8 mouse cellular contexts compared by ENCODE assay signal in genomic region chr1:157554686-157555530, GRCm38 (mm10). TPM values are rescaled to one million over a fixed set of nuclear protein-coding genes. Genes with fewer than 3 reads are reported as not detected.
DNase-seq lines count a peak whose midpoint lies in the region; ATAC-seq and TF ChIP-seq lines count a peak whose summit lies in the region.

No protein-coding gene starts in this region.

- H3K27me3 ChIP-seq in cerebellum, adult 2 months (ENCODE audit: control insufficient read depth, insufficient read depth, low read length): no peaks in the 10 kb centered on the region
- no peaks in the 10 kb centered on the region for H3K27me3 ChIP-seq in spleen, adult 2 months (ENCODE audit: control insufficient read depth, insufficient read depth, low read length)
- 0 out of 2 replicates have a peak, but pooled peaks cover 2% of the 10 kb centered on the region for H3K27me3 ChIP-seq in limb, embryonic 11.5 days (ENCODE audit: control insufficient read depth, insufficient read depth, low read length)
- no peaks in the 10 kb centered on the region for H3K27me3 ChIP-seq in splenic B cell, adult 2 months (ENCODE audit: control insufficient read depth, insufficient read depth, low read length, poor library complexity, severe bottlenecking)

- H3K4me2 ChIP-seq in limb, embryonic 11.5 days (ENCODE audit: low read depth, severe bottlenecking): peak overlapping the region; percentile 38; the same call in 1 of the 2 replicates

- DNase-seq in cerebellum, adult 2 months: peak; percentile 19 to 31
- no peak for DNase-seq in cerebellum, postnatal 4 days (ENCODE audit: low spot score in 2 of 2)
- no peak for DNase-seq in spleen, adult 2 months (ENCODE audit: low read depth in 1 of 2, low spot score in 2 of 2)
- DNase-seq in spleen, adult 12 weeks (ENCODE audit: low spot score): no peak
- DNase-seq in limb, embryonic 11.5 days (ENCODE audit: low spot score): no peak
- peak; percentile 24 for DNase-seq in splenic B cell, adult 2 months (ENCODE audit: low read depth, low spot score)
- no peak for DNase-seq in urinary bladder, postnatal 4 days (ENCODE audit: low spot score in 2 of 2)
- no peak for DNase-seq in layer of hippocampus, postnatal 14 days (ENCODE audit: low spot score in 2 of 2)

- H3K4me1 ChIP-seq in cerebellum, adult 2 months (ENCODE audit: control insufficient read depth, insufficient read depth, low read length): peaks cover 25% of the 10 kb centered on the region
- peaks cover 11% of the 10 kb centered on the region; the same call in 1 of the 2 replicates for H3K4me1 ChIP-seq in spleen, adult 2 months (ENCODE audit: control insufficient read depth, insufficient read depth, insufficient read length)
- 0 out of 2 replicates have a peak, but pooled peaks cover 7% of the 10 kb centered on the region for H3K4me1 ChIP-seq in limb, embryonic 11.5 days (ENCODE audit: control insufficient read depth, insufficient read depth, low read length)

- H3K36me3 ChIP-seq in spleen, adult 2 months (ENCODE audit: control insufficient read depth, insufficient read depth, low read length): no peaks in the 10 kb centered on the region
- no peaks in the 10 kb centered on the region for H3K36me3 ChIP-seq in limb, embryonic 11.5 days (ENCODE audit: control insufficient read depth, insufficient read depth, low read length)
- H3K36me3 ChIP-seq in splenic B cell, adult 2 months (ENCODE audit: control insufficient read depth, insufficient read depth, low read length, poor library complexity, severe bottlenecking): no peaks in the 10 kb centered on the region

- no peak overlapping the region for H3K9ac ChIP-seq in limb, embryonic 11.5 days (ENCODE audit: low read length)

- 43% methylated on average over 27 of the region's 27 CpGs for WGBS in cerebellum, adult 2 months
- 25% methylated on average over 27 of the region's 27 CpGs for WGBS in spleen, adult 2 months
- 22% methylated on average over 27 of the region's 27 CpGs for WGBS in limb, embryonic 11.5 days

- ATAC-seq in limb, embryonic 11.5 days (ENCODE audit: insufficient number of reproducible peaks, low FRiP score, low TSS enrichment, low read depth): no peak

- TF ChIP-seq POLR2A in cerebellum, adult 2 months (IDR thresholded peaks at IDR 0.05; ENCODE audit: borderline replicate concordance, insufficient read depth, low read length): no peak
- no peak for TF ChIP-seq POLR2A in spleen, adult 2 months (IDR thresholded peaks at IDR 0.05; ENCODE audit: low read depth, low read length)

- TF ChIP-seq CTCF in cerebellum, adult 2 months (IDR thresholded peaks at IDR 0.05; ENCODE audit: borderline replicate concordance, insufficient read depth, low read depth, low read length): no peak
- no peak for TF ChIP-seq CTCF in spleen, adult 2 months (IDR thresholded peaks at IDR 0.05; ENCODE audit: extremely low read depth, insufficient read depth, insufficient read length, insufficient replicate concordance)

- H3K4me3 ChIP-seq in cerebellum, adult 2 months (replicated peaks; ENCODE audit: insufficient read depth, low read depth, low read length): peak overlapping the region; percentile 5
- H3K4me3 ChIP-seq in spleen, adult 2 months (ENCODE audit: extremely low read depth, insufficient read depth, insufficient read length): peak overlapping the region; percentile 52
- peak overlapping the region; percentile 14; the same call in 1 of the 2 replicates for H3K4me3 ChIP-seq in limb, embryonic 11.5 days (ENCODE audit: low read depth, low read length)

- no peak overlapping the region for H3K27ac ChIP-seq in cerebellum, adult 2 months (ENCODE audit: insufficient read depth, low read length)
- no peak overlapping the region for H3K27ac ChIP-seq in spleen, adult 2 months (ENCODE audit: insufficient read depth, low read length)
- no peak overlapping the region for H3K27ac ChIP-seq in limb, embryonic 11.5 days (replicated peaks; ENCODE audit: low read depth, low read length)

- H3K9me3 ChIP-seq in limb, embryonic 11.5 days (ENCODE audit: control insufficient read depth, low read length): no peaks in the 10 kb centered on the region

RNA-seq across cellular contexts. Expression of gene Sec16b, which starts 48.4 kb away (rescaled TPM):
- polyA plus RNA-seq in cerebellum, adult 2 months (2012; rRNA removed): 0.48 and 0.51 TPM in 2 replicates
- polyA plus RNA-seq in spleen, adult 2 months (2012; rRNA removed): 0.93 and 1.1 TPM in 2 replicates
- polyA plus RNA-seq in limb, embryonic 11.5 days (2014; fragmentation: Nextera tagmentation; extraction: Ambion mirVana): 0.84 and 1.3 TPM in 2 replicates
- total RNA-seq in layer of hippocampus, postnatal 14 days (2021): under 1 TPM; 0.33 to 0.51 TPM

Comparison
In these comparisons a context has a peak if more than half of its experiments do, and no peak if none do; other contexts are left out.
1. DNase-seq: peak in cerebellum, adult 2 months (2 of 2) and splenic B cell, adult 2 months (single experiment); none in cerebellum, postnatal 4 days (0 of 2), spleen, adult 2 months (0 of 2), spleen, adult 12 weeks (single experiment), limb, embryonic 11.5 days (single experiment), urinary bladder, postnatal 4 days (0 of 2) and layer of hippocampus, postnatal 14 days (0 of 2).
2. Peak in every context shown above with its lines, with median percentiles within 50 percentile points of each other: H3K4me3 ChIP-seq.